Mouse (Mus musculus) stomach, postnatal 0 days (tissue): ENCODE results near the gene Fyn.

ENCODE experiments used
- CTCF ChIP-seq: IDR thresholded peaks from 2 replicates; pipeline ENCODE4 v1.5.1; 2016; ENCODE audit warnings: antibody characterized with exemption, low read depth, mild to moderate bottlenecking, moderate library complexity
- EP300 ChIP-seq: optimal IDR thresholded peaks from 2 replicates; pipeline ENCODE3; 2016; ENCODE audit warnings: antibody characterized with exemption

GRCm38 (mm10) chr10:39492146-39492545 is 123.5 kb downstream of the Fyn start:
- TF ChIP-seq CTCF (no peak), EP300 (no peak)
